Mouse (Mus musculus) G1E (cell line): ENCODE results near the gene Aldh3b2.

ENCODE experiments used
- CTCF ChIP-seq: IDR thresholded peaks from 2 replicates; pipeline ENCODE4 v1.5.1; 2012; ENCODE audit warnings: low read depth, low read length, inconsistent platforms, mixed read lengths
- GATA1 ChIP-seq: IDR thresholded peaks from 2 replicates; pipeline ENCODE4 v1.6.1; 2012; ENCODE audit warnings: borderline replicate concordance, low read length, inconsistent platforms, mixed read lengths
- GATA2 ChIP-seq: IDR thresholded peaks from 2 replicates; pipeline ENCODE4 v1.6.1; 2012; ENCODE audit warnings: low read depth, low read length, inconsistent platforms, borderline replicate concordance
- POLR2AphosphoS5 ChIP-seq: IDR thresholded peaks from 2 replicates; pipeline ENCODE4 v1.6.1; 2012; ENCODE audit warnings: low read depth, low read length, inconsistent platforms; ENCODE audit not compliant: insufficient replicate concordance
- TAL1 ChIP-seq: conservative IDR thresholded peaks from 2 replicates; pipeline ENCODE4 v1.6.1; 2012; ENCODE audit warnings: low read depth, low read length, inconsistent platforms, mixed read lengths

DNA sequence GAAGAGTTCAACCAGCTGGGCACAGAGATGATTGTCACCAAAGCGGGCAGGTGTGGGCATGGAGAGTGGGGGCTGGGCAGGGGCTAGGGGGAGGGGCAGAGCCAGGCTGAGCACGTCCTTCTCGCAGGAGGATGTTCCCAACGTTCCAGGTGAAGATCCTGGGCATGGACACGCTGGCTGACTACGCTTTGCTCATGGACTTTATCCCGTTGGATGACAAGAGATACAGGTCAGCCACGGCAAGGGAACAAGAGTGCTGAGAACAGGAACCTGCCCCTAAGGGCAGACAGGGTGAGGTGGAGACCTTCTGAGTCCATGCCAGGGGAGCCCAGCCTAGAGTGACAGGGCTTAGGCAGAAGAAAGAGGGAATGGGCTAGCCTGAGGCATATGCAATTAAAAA is 24.6 kb downstream of the Aldh3b2 start:
- TF ChIP-seq CTCF (no peak), TAL1 (no peak), POLR2AphosphoS5 (no peak), GATA1 (no peak), GATA2 (no peak)
